Mouse (Mus musculus): Measurements from ENCODE around the gene Rps6. TPM values are rescaled to one million over a fixed set of nuclear protein-coding genes. Genes with fewer than 3 reads are reported as not detected.
"Not testable (repeated sequence)": the region's sequence is repeated elsewhere in the genome, so short reads cannot be mapped to it uniquely, and the experiment has no call there.

Rps6 gene
- polyA plus RNA-seq, 1 experiment: 2,690 TPM

DNA sequence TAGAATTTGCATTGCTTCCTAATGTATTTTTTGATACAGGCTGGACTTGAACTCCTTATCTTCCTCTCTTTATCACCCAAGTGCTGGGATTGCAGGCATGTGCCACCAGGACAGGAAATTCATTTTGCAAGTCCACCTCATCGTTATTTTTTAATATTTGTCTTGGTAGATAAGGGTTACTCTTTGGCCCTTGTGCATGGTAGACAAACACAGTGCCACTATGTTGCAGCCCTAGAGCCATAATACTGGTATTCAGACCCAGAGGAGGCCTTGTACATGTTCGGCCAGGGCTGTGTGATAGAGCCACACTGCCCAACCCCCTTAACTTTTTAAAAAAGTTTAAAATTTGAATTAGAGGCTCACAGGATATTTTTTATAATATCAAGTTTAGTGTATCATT lies 10.0 kb downstream of the Rps6 start:
- Histone ChIP-seq H3K4me3 (ENCODE audit: low read depth, low read length) (no peak overlapping the region), H3K4me1 (ENCODE audit: control insufficient read depth, insufficient read depth, low read length) (no peaks in the 10 kb centered on the region), H3K36me3 (ENCODE audit: control insufficient read depth, insufficient read depth, low read length, poor library complexity, severe bottlenecking) (peaks cover 7% of the 10 kb centered on the region; the same call in 1 of the 2 replicates), H3K9me3 (replicated peaks; ENCODE audit: control insufficient read depth, insufficient read depth, low read length, poor library complexity, severe bottlenecking) (no peaks in the 10 kb centered on the region), H3K27ac (ENCODE audit: insufficient read depth, low read length) (no peak overlapping the region), H3K27me3 (ENCODE audit: control insufficient read depth, insufficient read depth, low read length, poor library complexity, severe bottlenecking) (no peaks in the 10 kb centered on the region), H3K9ac (ENCODE audit: low read depth, poor library complexity, severe bottlenecking) (no peak overlapping the region)
- TF ChIP-seq POLR2A (IDR thresholded peaks at IDR 0.05; ENCODE audit: insufficient read depth, low read length) (no peak), EP300 (IDR thresholded peaks at IDR 0.05; ENCODE audit: insufficient read depth, low read depth, low read length) (no peak), CTCF (IDR thresholded peaks at IDR 0.05; ENCODE audit: low read depth, low read length) (no peak)

DNA sequence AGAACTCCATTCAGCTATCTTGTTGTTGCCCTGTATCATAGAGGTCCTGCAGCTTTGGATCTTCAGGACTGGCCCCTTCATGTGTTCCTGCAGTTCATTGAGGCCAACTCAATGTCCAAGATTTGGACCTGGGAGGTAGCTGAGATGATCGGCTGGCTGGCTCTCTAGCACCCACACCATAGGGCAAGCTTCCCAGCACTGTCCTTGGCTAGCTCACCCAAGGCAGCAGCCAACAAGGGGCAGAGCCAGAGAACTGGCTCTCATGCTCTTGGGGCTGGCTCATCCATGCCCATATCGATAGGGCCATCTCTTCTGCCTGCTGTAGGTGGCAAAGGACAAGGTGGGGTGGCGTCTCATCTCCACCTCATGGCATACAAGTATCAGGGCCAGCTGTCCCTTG lies 11.8 kb downstream of the Rps6 start:
- no peak for TF ChIP-seq POLR2A (IDR thresholded peaks at IDR 0.05; ENCODE audit: insufficient read depth, low read length)
- TF ChIP-seq CTCF (IDR thresholded peaks at IDR 0.05; ENCODE audit: low read depth, low read length): no peak
- H3K36me3 ChIP-seq (ENCODE audit: control insufficient read depth, insufficient read depth, low read length, poor library complexity, severe bottlenecking): 0 out of 2 replicates have a peak, but pooled peaks cover 2% of the 10 kb centered on the region
- H3K9ac ChIP-seq (ENCODE audit: low read depth, poor library complexity, severe bottlenecking): no peak overlapping the region
- H3K9me3 ChIP-seq (replicated peaks; ENCODE audit: control insufficient read depth, insufficient read depth, low read length, poor library complexity, severe bottlenecking): no peaks in the 10 kb centered on the region
- no peaks in the 10 kb centered on the region for H3K27me3 ChIP-seq (ENCODE audit: control insufficient read depth, insufficient read depth, low read length, poor library complexity, severe bottlenecking)
- no peak overlapping the region for H3K27ac ChIP-seq (ENCODE audit: insufficient read depth, low read length)
- H3K4me1 ChIP-seq (ENCODE audit: control insufficient read depth, insufficient read depth, low read length): no peaks in the 10 kb centered on the region
- H3K4me3 ChIP-seq (ENCODE audit: low read depth, low read length): no peak overlapping the region

DNA sequence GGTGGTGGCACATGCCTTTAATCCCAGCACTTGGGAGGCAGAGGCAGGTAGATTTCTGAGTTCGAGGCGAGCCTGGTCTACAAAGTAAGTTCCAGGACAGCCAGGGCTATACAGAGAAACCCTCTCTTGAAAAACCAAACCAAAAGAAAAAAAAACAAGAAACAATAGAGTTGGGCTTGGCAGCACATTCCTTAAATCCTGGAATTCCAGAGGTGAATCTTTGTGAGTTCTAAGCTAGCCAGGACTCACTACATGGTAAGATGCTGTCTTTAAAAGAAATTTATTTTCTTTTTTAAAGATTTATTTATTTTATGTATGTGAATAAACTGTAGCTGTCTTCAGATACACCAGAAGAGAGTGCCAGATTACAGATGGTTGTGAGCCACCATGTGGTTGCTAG lies 16.1 kb downstream of the Rps6 start:
- H3K27me3 ChIP-seq (ENCODE audit: control insufficient read depth, insufficient read depth, low read length, poor library complexity, severe bottlenecking); H3K9ac ChIP-seq (ENCODE audit: low read depth, poor library complexity, severe bottlenecking); H3K9me3 ChIP-seq (replicated peaks; ENCODE audit: control insufficient read depth, insufficient read depth, low read length, poor library complexity, severe bottlenecking); H3K36me3 ChIP-seq (ENCODE audit: control insufficient read depth, insufficient read depth, low read length, poor library complexity, severe bottlenecking); H3K27ac ChIP-seq (ENCODE audit: insufficient read depth, low read length); H3K4me3 ChIP-seq (ENCODE audit: low read depth, low read length); H3K4me1 ChIP-seq (ENCODE audit: control insufficient read depth, insufficient read depth, low read length): not testable (repeated sequence)

DNA sequence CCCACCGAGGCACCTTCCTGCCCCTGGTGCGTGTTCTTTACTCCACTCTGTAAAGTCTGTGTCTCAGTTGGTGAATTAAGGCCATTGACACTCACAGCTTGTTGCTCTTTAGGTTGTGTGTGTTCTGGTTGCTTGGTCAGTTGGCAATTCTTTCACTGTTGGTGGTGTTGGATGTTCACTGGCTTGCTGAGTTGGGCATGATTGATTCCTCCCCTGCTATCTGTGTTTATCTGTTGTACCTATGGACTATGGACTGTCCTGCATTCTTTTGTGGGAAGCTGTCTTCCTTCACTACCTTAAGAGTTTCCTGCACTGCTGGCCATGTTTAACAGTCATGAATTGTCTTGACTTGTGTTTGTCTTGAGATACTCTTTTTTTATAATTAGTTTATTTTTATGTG lies 25.3 kb downstream of the Rps6 start:
- no peak overlapping the region for H3K27ac ChIP-seq (ENCODE audit: insufficient read depth, low read length)
- no peak overlapping the region for H3K9ac ChIP-seq (ENCODE audit: low read depth, poor library complexity, severe bottlenecking)
- peaks cover 8% of the 10 kb centered on the region; the same call in 1 of the 2 replicates for H3K36me3 ChIP-seq (ENCODE audit: control insufficient read depth, insufficient read depth, low read length, poor library complexity, severe bottlenecking)
- H3K27me3 ChIP-seq (ENCODE audit: control insufficient read depth, insufficient read depth, low read length, poor library complexity, severe bottlenecking): no peaks in the 10 kb centered on the region
- no peak overlapping the region for H3K4me3 ChIP-seq (ENCODE audit: low read depth, low read length)
- no peak for TF ChIP-seq EP300 (IDR thresholded peaks at IDR 0.05; ENCODE audit: insufficient read depth, low read depth, low read length)
- no peak for TF ChIP-seq POLR2A (IDR thresholded peaks at IDR 0.05; ENCODE audit: insufficient read depth, low read length)
- no peak for TF ChIP-seq CTCF (IDR thresholded peaks at IDR 0.05; ENCODE audit: low read depth, low read length)
- H3K9me3 ChIP-seq (replicated peaks; ENCODE audit: control insufficient read depth, insufficient read depth, low read length, poor library complexity, severe bottlenecking): peaks cover 7% of the 10 kb centered on the region
- H3K4me1 ChIP-seq (ENCODE audit: control insufficient read depth, insufficient read depth, low read length): no peaks in the 10 kb centered on the region

DNA sequence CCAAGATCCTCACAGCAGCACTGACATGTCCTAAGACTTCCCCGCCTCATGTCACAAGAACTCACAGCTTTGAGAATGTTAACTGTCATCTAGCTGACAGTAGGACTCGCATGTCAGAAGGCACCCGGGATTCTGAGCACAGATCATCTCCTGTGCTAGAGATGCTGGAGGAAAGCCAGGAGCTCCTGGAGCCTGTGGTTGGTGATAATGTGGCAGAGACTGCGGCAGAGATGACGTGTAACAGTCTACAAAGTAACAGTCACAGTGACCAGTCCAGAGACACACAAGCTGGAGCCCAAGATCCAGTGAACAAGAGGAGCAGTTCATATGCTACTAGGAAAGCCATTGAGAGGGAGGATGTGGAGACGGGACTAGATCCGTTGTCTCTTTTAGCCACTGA lies 32.1 kb downstream of the Rps6 start:
- Histone ChIP-seq H3K36me3 (ENCODE audit: control insufficient read depth, insufficient read depth, low read length, poor library complexity, severe bottlenecking) (peaks cover 16% of the 10 kb centered on the region), H3K4me1 (ENCODE audit: control insufficient read depth, insufficient read depth, low read length) (no peaks in the 10 kb centered on the region)

DNA sequence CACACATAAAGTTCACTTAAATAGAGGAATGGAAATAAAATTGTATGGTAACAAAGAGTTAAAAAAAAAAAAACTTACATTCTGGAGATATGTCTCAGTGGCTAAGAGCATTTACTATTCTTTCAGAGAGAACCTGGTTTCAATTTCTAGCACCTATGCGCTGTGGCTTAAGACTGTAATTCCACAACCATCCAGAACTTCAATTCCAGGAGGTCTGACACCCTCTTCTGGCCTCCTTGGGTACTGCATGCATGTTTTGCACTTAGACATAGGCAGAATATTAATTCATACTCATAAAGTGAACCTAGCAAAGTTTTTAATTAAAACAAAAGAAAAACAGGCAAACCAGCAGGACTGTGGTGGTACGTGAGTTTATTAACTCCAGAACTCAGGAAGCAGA lies 34.0 kb downstream of the Rps6 start:
- Histone ChIP-seq H3K4me1 (ENCODE audit: control insufficient read depth, insufficient read depth, low read length) (no peaks in the 10 kb centered on the region), H3K27me3 (ENCODE audit: control insufficient read depth, insufficient read depth, low read length, poor library complexity, severe bottlenecking) (no peaks in the 10 kb centered on the region), H3K27ac (ENCODE audit: insufficient read depth, low read length) (no peak overlapping the region), H3K9ac (ENCODE audit: low read depth, poor library complexity, severe bottlenecking) (no peak overlapping the region), H3K4me3 (ENCODE audit: low read depth, low read length) (no peak overlapping the region), H3K36me3 (ENCODE audit: control insufficient read depth, insufficient read depth, low read length, poor library complexity, severe bottlenecking) (peaks cover 12% of the 10 kb centered on the region), H3K9me3 (replicated peaks; ENCODE audit: control insufficient read depth, insufficient read depth, low read length, poor library complexity, severe bottlenecking) (no peaks in the 10 kb centered on the region)
- no peak for TF ChIP-seq POLR2A (IDR thresholded peaks at IDR 0.05; ENCODE audit: insufficient read depth, low read length)
- no peak for TF ChIP-seq EP300 (IDR thresholded peaks at IDR 0.05; ENCODE audit: insufficient read depth, low read depth, low read length)
- TF ChIP-seq CTCF (IDR thresholded peaks at IDR 0.05; ENCODE audit: low read depth, low read length): no peak

More for the DNA sequence above, 32.1 kb downstream of the Rps6 start:
- Histone ChIP-seq H3K27me3 (ENCODE audit: control insufficient read depth, insufficient read depth, low read length, poor library complexity, severe bottlenecking) (no peaks in the 10 kb centered on the region), H3K27ac (ENCODE audit: insufficient read depth, low read length) (no peak overlapping the region), H3K9ac (ENCODE audit: low read depth, poor library complexity, severe bottlenecking) (no peak overlapping the region), H3K4me3 (ENCODE audit: low read depth, low read length) (no peak overlapping the region), H3K9me3 (replicated peaks; ENCODE audit: control insufficient read depth, insufficient read depth, low read length, poor library complexity, severe bottlenecking) (peaks cover 7% of the 10 kb centered on the region)
- TF ChIP-seq POLR2A (IDR thresholded peaks at IDR 0.05; ENCODE audit: insufficient read depth, low read length) (no peak), EP300 (IDR thresholded peaks at IDR 0.05; ENCODE audit: insufficient read depth, low read depth, low read length) (no peak), CTCF (IDR thresholded peaks at IDR 0.05; ENCODE audit: low read depth, low read length) (no peak)

All from ES-Bruce4 (cell line).